Mouse (Mus musculus): ENCODE measurements around the gene Gnaq.

GRCm38 (mm10) chr19:16215430-16216016, 82.9 kb downstream of the Gnaq start:
- TF ChIP-seq CTCF (IDR thresholded peaks at IDR 0.05; ENCODE audit: low read depth) = no peak
- no peak for TF ChIP-seq EP300 (IDR thresholded peaks at IDR 0.05; ENCODE audit: low read depth)
